Mouse (Mus musculus) limb, embryonic 12.5 days (tissue): ENCODE measurements around the gene Colgalt2. TPM values are rescaled to one million over a fixed set of nuclear protein-coding genes. Genes with fewer than 3 reads are reported as not detected.

Source experiments
- ATAC-seq: fragments of 200-750 bp; cut with Nextera tagmentation; 2 replicates; pipeline ENCODE4 v1.8.0; 2017; ENCODE audit warnings: low read depth, moderate TSS enrichment; ENCODE audit not compliant: insufficient number of reproducible peaks, insufficient read depth, low FRiP score, low TSS enrichment
- H3K27ac ChIP-seq: fragments of 300-500 bp; sonication (generic); 2 replicates; pipeline ENCODE4 v1.5.1; 2016; ENCODE audit warnings: mild to moderate bottlenecking, moderate library complexity
- H3K27me3 ChIP-seq: fragments of 300-500 bp; sonication (generic); 2 replicates; pipeline ENCODE4 v1.6.1; 2016; ENCODE audit warnings: mild to moderate bottlenecking, moderate library complexity
- H3K36me3 ChIP-seq: fragments of 300-500 bp; sonication (generic); 2 replicates; pipeline ENCODE4 v1.6.1; 2016; ENCODE audit warnings: mild to moderate bottlenecking, moderate library complexity
- H3K4me1 ChIP-seq: fragments of 300-500 bp; sonication (generic); replicated peaks from 2 replicates; pipeline ENCODE4 v1.6.1; 2016
- H3K4me2 ChIP-seq: fragments of 300-500 bp; sonication (generic); 2 replicates; pipeline ENCODE4 v1.6.1; 2016; ENCODE audit warnings: mild to moderate bottlenecking, moderate library complexity
- H3K4me3 ChIP-seq: fragments of 300-500 bp; sonication (generic); replicated peaks from 2 replicates; pipeline ENCODE4 v1.5.1; 2016; ENCODE audit warnings: mild to moderate bottlenecking
- H3K9ac ChIP-seq: fragments of 300-500 bp; sonication (generic); replicated peaks from 2 replicates; pipeline ENCODE4 v1.6.1; 2016; ENCODE audit warnings: mild to moderate bottlenecking, moderate library complexity
- H3K9me3 ChIP-seq: fragments of 300-500 bp; sonication (generic); 2 replicates; pipeline ENCODE4 v1.6.1; 2016; ENCODE audit warnings: mild to moderate bottlenecking, moderate library complexity
- WGBS: fragments of 180-500 bp; shearing (Covaris S2); methylation state at CpG from one replicate; pipeline ENCODE4 v1.1.7; 2016; 5-methylcytosine and 5-hydroxymethylcytosine counted together
- polyA plus RNA-seq: library from polyadenylated mRNA; unstranded; fragments of >200 nt; fragmentation: Nextera tagmentation; extraction: Ambion mirVana; gene quantifications from 2 replicates; pipeline ENCODE4 v1.2.1, GENCODE M21; 2016

Gene Colgalt2
- polyA plus RNA-seq, 1 experiment from 2014 or later = 3.3 TPM

GRCm38 (mm10) chr1:152556576-152557281 lies 157.1 kb downstream of the Colgalt2 start:
- Histone ChIP-seq H3K9ac (no peak overlapping the region), H3K4me2 (no peak overlapping the region; the same call in 1 of the 2 replicates), H3K4me3 (no peak overlapping the region), H3K36me3 (peaks cover 7% of the 10 kb centered on the region; the same call in 1 of the 2 replicates), H3K4me1 (peaks cover 58% of the 10 kb centered on the region), H3K9me3 (no peaks in the 10 kb centered on the region), H3K27ac (peak overlapping the region; percentile 82), H3K27me3 (no peaks in the 10 kb centered on the region)
- ATAC-seq = peak; percentile 43; the same call in 1 of the 2 replicates
- 78% methylated on average over 14 of the region's 14 CpGs for WGBS

Other genes with a start within 250 kb of the Colgalt2 start
- 94.1 and 96.7 TPM in 2 replicates for gene Tsen15, start 13.1 kb upstream of the Colgalt2 start, polyA plus RNA-seq